Mouse (Mus musculus): Measurements from ENCODE around the gene Eif4g1. TPM values are rescaled to one million over a fixed set of nuclear protein-coding genes. Genes with fewer than 3 reads are reported as not detected.
A peak's percentile ranks its signal among the peaks of the same experiment; 100 is the strongest.

The Eif4g1 gene
- polyA plus RNA-seq, 1 experiment from 2014 or later = 158 TPM

DNA sequence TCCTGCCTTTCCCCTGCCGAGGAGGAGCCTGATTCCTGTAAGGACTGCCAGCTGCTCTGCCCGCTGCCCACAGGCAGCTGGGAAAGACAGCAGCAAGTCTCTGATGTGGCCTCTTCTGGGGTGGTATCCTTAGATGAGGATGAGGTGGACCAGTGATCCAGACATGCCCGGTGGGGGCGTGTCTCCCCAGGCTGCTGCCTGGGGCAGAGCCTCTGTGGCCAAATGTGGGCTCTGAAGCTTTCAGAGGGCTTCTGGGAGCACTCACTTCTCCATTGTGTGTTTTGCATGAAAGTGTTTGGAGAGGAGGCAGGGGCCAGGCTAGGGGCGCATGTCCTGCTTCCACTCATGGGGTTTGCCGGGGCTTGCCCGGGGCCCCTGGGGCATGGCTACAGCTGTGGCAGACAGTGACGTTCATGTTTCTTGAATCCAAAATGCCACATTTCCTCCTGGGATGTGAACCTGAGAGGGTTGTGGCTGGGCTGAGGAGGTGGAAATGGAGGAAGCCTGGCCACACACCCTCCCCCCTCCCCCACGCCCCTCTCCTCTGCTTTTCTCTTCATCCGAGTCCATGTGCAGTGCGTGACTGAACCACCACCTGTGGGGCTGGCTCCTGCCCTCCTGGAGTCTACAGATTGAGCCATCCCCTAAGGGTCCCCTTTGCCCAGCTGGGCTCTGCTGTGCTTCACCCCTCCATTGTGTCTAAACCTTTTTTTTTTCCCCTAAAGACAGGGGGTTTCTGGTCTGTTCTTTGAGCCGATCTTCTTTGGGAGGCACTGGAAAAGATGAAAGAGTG is 33.8 kb downstream of the Eif4g1 start:
- H3K9me3 ChIP-seq (ENCODE audit: control insufficient read depth, low read length) = no peaks in the 10 kb centered on the region
- H3K4me2 ChIP-seq (ENCODE audit: low read depth, low read length) = no peak overlapping the region
- H3K27me3 ChIP-seq (replicated peaks; ENCODE audit: control insufficient read depth, insufficient read depth, low read length) = no peaks in the 10 kb centered on the region
- 38% methylated on average over 12 of the region's 12 CpGs for WGBS
- H3K27ac ChIP-seq (ENCODE audit: low read length) = peak overlapping the region; percentile 38; the same call in 1 of the 2 replicates
- H3K36me3 ChIP-seq (ENCODE audit: control insufficient read depth, insufficient read depth, low read length) = no peaks in the 10 kb centered on the region
- H3K4me3 ChIP-seq (ENCODE audit: low read length) = no peak overlapping the region
- H3K9ac ChIP-seq (ENCODE audit: low read depth, low read length) = peak overlapping the region; percentile 48
- H3K4me1 ChIP-seq (ENCODE audit: control insufficient read depth, insufficient read depth, low read length) = peaks cover 14% of the 10 kb centered on the region
- ATAC-seq = peak; percentile 32; the same call in 1 of the 2 replicates

DNA sequence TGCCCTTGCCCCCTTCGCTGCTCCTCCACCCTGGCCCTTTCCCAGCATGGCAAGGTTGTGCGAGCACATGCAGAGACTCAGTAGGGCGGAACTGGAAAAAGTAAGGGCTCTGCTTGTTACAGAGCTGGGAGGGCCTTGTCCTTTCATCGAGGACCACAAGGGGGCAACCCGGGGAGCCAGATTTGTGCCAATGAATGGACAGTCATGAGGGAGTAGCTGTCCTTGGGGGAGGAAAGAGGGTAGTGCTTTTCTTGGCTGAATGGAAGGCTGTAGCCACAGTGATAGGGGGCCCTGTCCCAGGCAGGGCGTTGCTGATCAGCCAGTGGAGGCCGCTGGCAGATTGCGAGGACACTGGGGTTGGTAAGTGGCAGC is 34.4 kb downstream of the Eif4g1 start:
- peak; percentile 66 for ATAC-seq
- Histone ChIP-seq H3K9ac (ENCODE audit: low read depth, low read length) (peak overlapping the region; percentile 48), H3K9me3 (ENCODE audit: control insufficient read depth, low read length) (no peaks in the 10 kb centered on the region), H3K4me3 (ENCODE audit: low read length) (no peak overlapping the region), H3K4me2 (ENCODE audit: low read depth, low read length) (no peak overlapping the region), H3K27ac (ENCODE audit: low read length) (no peak overlapping the region), H3K27me3 (replicated peaks; ENCODE audit: control insufficient read depth, insufficient read depth, low read length) (no peaks in the 10 kb centered on the region), H3K36me3 (ENCODE audit: control insufficient read depth, insufficient read depth, low read length) (0 out of 2 replicates have a peak, but pooled peaks cover under 1% of the 10 kb centered on the region), H3K4me1 (ENCODE audit: control insufficient read depth, insufficient read depth, low read length) (peaks cover 14% of the 10 kb centered on the region)
- 14% methylated on average over 8 of the region's 8 CpGs for WGBS

DNA sequence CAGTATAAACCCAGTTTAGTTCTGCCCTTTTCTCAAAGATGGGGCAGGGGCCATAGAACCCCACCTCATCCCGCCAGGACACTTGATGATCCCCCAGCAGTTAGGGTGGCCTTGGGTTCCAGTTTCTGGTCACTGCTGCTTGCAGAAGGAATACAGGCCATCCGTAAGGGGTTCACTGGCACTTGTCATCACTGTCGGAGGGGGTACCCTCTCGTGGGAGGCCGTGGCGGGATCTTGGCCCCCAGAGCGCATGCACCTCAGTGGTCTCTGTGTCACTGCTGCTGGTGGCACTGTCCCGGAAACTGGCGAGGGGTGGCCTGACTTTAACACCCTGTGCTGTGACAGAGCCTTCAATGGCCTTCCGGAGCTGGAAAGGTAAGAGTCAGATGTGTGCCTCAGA is 35.0 kb downstream of the Eif4g1 start:
- H3K4me3 ChIP-seq (ENCODE audit: low read length) = no peak overlapping the region
- H3K27me3 ChIP-seq (replicated peaks; ENCODE audit: control insufficient read depth, insufficient read depth, low read length) = no peaks in the 10 kb centered on the region
- H3K4me2 ChIP-seq (ENCODE audit: low read depth, low read length) = no peak overlapping the region
- H3K9ac ChIP-seq (ENCODE audit: low read depth, low read length) = no peak overlapping the region
- H3K27ac ChIP-seq (ENCODE audit: low read length) = no peak overlapping the region
- WGBS = 91% methylated on average over 10 of the region's 10 CpGs
- H3K9me3 ChIP-seq (ENCODE audit: control insufficient read depth, low read length) = no peaks in the 10 kb centered on the region
- peaks cover 3% of the 10 kb centered on the region; the same call in 1 of the 2 replicates for H3K36me3 ChIP-seq (ENCODE audit: control insufficient read depth, insufficient read depth, low read length)
- peaks cover 14% of the 10 kb centered on the region for H3K4me1 ChIP-seq (ENCODE audit: control insufficient read depth, insufficient read depth, low read length)
- no peak for ATAC-seq

DNA sequence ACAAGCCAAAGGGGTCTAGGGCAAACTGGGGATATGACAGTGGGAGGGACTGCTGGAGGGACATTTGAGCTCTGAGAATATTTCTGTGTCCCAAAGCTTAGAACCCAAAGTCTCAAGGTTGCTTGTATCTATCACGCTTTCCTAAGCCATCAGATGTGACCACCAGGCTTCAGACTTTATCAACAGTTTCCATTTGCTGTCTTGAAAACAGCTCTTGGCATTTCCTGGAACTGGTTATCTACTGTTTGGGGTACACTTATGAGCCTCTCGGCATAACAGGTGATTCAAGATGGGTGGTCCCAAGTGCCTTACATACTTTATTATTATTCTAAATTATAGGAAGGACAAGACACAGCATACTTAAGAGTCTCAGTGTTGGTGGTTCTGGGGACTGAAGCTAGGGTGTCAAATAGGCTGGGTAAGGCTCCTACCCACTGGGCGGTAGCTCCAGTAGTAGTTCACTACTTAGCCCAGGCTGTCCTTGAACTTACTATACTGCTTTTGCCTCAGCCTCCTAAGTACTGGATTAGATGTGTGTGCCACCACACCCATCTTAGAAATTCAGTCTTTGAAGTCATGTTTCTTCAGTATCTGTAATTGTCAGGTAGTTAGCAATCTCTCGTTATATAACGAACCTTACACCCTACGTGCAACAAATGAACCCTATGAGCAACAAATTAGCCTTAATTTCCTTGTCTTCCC is 35.7 kb downstream of the Eif4g1 start:
- ATAC-seq = no peak
- Histone ChIP-seq H3K36me3 (ENCODE audit: control insufficient read depth, insufficient read depth, low read length) (peaks cover 5% of the 10 kb centered on the region; the same call in 1 of the 2 replicates), H3K4me3 (ENCODE audit: low read length) (no peak overlapping the region), H3K4me2 (ENCODE audit: low read depth, low read length) (no peak overlapping the region), H3K9me3 (ENCODE audit: control insufficient read depth, low read length) (no peaks in the 10 kb centered on the region), H3K9ac (ENCODE audit: low read depth, low read length) (no peak overlapping the region), H3K27me3 (replicated peaks; ENCODE audit: control insufficient read depth, insufficient read depth, low read length) (no peaks in the 10 kb centered on the region), H3K4me1 (ENCODE audit: control insufficient read depth, insufficient read depth, low read length) (peaks cover 14% of the 10 kb centered on the region), H3K27ac (ENCODE audit: low read length) (no peak overlapping the region)
- WGBS = 88% methylated on average over 6 of the region's 6 CpGs

DNA sequence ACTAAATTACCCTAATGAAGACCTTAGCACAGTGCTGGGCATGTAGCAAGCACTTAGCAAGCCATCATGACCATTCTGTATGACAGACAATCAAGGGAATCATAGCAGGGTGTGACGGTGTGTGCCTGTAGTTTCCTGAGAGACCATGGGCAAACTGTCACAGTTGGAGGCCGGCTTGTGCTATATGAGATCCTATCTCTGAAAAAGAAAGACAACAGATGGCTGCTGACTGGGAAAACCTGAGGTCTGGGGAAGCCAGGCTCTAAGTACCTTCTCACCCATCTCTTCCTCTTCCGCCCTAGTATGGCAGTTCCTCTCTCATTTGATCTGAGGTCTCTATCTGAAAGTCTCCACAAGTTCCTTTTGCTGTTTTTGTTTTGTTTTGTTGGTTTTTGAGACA is 37.7 kb downstream of the Eif4g1 start:
- Histone ChIP-seq H3K36me3 (ENCODE audit: control insufficient read depth, insufficient read depth, low read length) (peaks cover 5% of the 10 kb centered on the region; the same call in 1 of the 2 replicates), H3K9ac (ENCODE audit: low read depth, low read length) (no peak overlapping the region), H3K27ac (ENCODE audit: low read length) (no peak overlapping the region), H3K4me2 (ENCODE audit: low read depth, low read length) (no peak overlapping the region), H3K4me1 (ENCODE audit: control insufficient read depth, insufficient read depth, low read length) (peaks cover 14% of the 10 kb centered on the region), H3K27me3 (replicated peaks; ENCODE audit: control insufficient read depth, insufficient read depth, low read length) (no peaks in the 10 kb centered on the region), H3K9me3 (ENCODE audit: control insufficient read depth, low read length) (no peaks in the 10 kb centered on the region), H3K4me3 (ENCODE audit: low read length) (no peak overlapping the region)
- ATAC-seq = no peak
- WGBS = 86% methylated on average over 3 of the region's 3 CpGs

DNA sequence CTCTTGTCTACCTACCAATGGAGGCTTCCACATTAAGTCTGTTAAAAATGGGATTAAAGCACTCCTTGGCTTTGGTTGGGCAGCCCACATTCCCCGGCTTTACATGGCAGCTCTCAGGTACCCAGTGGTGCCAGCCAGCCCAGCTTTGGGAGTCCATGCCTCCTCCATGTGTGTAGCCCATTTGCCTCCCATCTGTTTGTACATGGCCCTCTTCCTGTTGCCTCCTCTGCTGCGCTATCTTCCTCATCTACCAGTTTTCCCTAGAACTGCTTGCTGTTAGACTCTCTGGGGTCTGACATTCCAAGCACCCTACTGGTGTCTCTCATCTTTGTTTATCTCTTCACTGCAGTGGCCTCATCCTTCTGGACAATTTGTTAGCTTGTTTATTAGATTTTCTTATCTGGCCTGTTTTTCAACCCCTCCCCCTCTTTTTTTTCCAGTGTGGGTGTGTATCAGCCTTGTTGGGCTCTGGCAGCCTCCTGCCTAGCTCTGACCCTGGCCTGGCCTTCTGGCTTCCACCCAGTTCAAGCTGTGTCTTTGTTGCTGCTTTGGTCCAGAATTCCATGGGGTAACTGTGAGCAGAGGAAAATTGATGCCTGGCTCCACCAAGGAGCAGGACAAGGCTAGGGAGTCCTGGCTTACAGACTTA is 38.4 kb downstream of the Eif4g1 start:
- Histone ChIP-seq H3K9me3 (ENCODE audit: control insufficient read depth, low read length) (no peaks in the 10 kb centered on the region), H3K36me3 (ENCODE audit: control insufficient read depth, insufficient read depth, low read length) (peaks cover 5% of the 10 kb centered on the region; the same call in 1 of the 2 replicates), H3K4me1 (ENCODE audit: control insufficient read depth, insufficient read depth, low read length) (peaks cover 12% of the 10 kb centered on the region), H3K9ac (ENCODE audit: low read depth, low read length) (no peak overlapping the region), H3K27ac (ENCODE audit: low read length) (no peak overlapping the region), H3K4me3 (ENCODE audit: low read length) (no peak overlapping the region), H3K4me2 (ENCODE audit: low read depth, low read length) (no peak overlapping the region), H3K27me3 (replicated peaks; ENCODE audit: control insufficient read depth, insufficient read depth, low read length) (no peaks in the 10 kb centered on the region)
- 90% methylated on average over 2 of the region's 2 CpGs for WGBS
- ATAC-seq = no peak

DNA sequence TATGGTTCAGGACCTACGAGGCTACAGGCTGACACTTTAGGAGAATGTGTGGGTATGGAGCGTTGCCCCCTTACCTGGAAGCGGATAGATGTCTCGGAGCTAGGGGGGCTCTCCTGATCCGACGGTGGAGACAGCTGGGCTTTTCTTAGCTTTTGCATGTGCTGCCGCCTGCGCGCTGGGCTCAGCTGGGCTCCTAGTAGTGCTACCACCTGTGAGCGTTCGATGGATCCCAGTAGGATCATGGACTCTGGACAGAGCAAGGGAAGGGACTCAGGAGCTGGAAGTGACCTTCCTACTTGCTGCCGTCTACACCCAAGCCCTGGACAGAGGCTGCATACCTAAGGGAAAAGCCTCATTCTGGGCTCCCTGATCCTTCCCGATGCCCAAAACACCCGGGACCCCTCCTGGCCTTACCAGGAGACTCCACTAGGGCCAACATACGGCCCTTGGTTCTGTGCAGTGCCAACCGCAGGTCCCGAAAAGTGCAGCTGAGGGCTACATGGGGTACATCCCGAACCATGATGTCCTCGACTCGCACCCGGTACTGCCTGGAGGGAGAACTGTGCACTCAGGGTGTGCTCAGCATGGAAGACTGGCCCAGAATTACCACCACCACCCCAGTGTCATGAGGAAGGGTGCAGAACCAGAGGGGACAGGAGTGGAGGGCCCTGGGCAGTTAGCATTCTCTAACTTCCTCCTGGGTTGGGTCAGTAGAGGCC is 40.3 kb downstream of the Eif4g1 start:
- Histone ChIP-seq H3K4me3 (ENCODE audit: low read length) (no peak overlapping the region), H3K27me3 (replicated peaks; ENCODE audit: control insufficient read depth, insufficient read depth, low read length) (no peaks in the 10 kb centered on the region), H3K4me2 (ENCODE audit: low read depth, low read length) (no peak overlapping the region), H3K9me3 (ENCODE audit: control insufficient read depth, low read length) (no peaks in the 10 kb centered on the region), H3K36me3 (ENCODE audit: control insufficient read depth, insufficient read depth, low read length) (peaks cover 8% of the 10 kb centered on the region), H3K4me1 (ENCODE audit: control insufficient read depth, insufficient read depth, low read length) (no peaks in the 10 kb centered on the region), H3K27ac (ENCODE audit: low read length) (no peak overlapping the region), H3K9ac (ENCODE audit: low read depth, low read length) (no peak overlapping the region)
- 94% methylated on average over 21 of the region's 21 CpGs for WGBS
- no peak for ATAC-seq

DNA sequence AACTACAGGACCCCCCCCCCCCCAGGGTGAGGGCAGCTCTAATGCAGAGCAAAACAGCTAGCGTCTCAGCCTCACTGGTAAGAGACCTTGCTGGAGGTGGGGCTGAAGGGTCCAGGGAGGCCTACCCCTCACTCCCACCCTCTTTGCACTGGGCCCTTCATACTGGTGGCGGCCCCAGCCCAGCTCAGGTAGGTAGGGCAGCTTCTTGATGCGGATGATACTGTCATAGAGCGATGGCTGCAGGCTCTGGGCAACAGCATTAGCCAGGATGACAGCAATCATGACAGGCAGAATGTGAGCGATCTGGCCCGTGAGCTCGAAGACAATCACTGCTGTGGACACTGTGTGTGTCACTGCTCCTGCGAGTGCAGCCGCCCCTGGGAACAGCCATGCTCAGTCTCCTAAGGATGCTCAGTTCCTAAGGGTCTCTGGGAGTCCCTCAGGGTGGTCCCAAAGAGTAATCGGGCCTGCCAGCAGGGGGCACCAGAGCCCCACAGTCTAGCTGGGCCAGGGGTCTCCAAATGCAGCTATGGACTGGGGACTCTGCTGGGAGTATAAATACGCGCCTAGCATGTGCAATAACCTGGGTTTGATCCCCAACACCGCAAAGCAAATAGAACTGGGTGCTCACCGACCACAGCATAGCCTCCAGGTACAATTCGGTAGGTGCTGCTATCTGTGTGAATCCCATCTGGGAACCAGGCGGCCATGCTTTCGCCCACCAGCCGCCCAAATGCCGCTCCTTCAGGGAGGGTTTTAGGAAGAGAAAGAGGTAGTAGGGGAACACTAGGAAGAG is 41.0 kb downstream of the Eif4g1 start:
- H3K36me3 ChIP-seq (ENCODE audit: control insufficient read depth, insufficient read depth, low read length) = peaks cover 8% of the 10 kb centered on the region
- H3K4me3 ChIP-seq (ENCODE audit: low read length) = no peak overlapping the region
- WGBS = 76% methylated on average over 19 of the region's 19 CpGs
- H3K4me1 ChIP-seq (ENCODE audit: control insufficient read depth, insufficient read depth, low read length) = peaks cover 4% of the 10 kb centered on the region; the same call in 1 of the 2 replicates
- no peak for ATAC-seq
- no peaks in the 10 kb centered on the region for H3K27me3 ChIP-seq (replicated peaks; ENCODE audit: control insufficient read depth, insufficient read depth, low read length)
- no peak overlapping the region for H3K4me2 ChIP-seq (ENCODE audit: low read depth, low read length)
- H3K9me3 ChIP-seq (ENCODE audit: control insufficient read depth, low read length) = no peaks in the 10 kb centered on the region
- H3K9ac ChIP-seq (ENCODE audit: low read depth, low read length) = no peak overlapping the region
- no peak overlapping the region for H3K27ac ChIP-seq (ENCODE audit: low read length)

All from intestine, embryonic 16.5 days (tissue).